Mouse (Mus musculus): ENCODE measurements at regions not wholly inside any gene's neighbourhood (a gene's known extent, or its start where the extent isn't known, plus 50 kb on each side); places are given as distances from the start of the nearest gene placed in this dataset.

DNA sequence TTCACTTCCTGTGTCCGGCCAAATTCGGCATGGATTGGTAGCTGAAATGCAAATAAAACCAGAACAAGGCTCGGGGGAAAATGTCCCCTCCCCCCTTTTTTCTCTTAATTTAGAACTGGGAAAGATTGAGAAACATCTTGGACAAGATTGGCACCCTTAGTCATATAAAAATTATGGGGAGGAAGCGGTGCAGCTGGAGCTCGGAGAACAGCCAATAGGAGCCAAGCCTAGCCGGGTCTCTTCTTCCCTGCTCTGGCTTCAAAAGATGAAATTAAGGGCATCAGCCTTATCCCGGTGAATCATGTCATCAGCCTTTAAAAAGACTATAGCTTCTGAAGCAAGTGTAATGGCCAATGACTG, 213.3 kb upstream of the Amigo2 start:
- no peak for DNase-seq (ENCODE audit: low spot score in 2 of 2)

DNA sequence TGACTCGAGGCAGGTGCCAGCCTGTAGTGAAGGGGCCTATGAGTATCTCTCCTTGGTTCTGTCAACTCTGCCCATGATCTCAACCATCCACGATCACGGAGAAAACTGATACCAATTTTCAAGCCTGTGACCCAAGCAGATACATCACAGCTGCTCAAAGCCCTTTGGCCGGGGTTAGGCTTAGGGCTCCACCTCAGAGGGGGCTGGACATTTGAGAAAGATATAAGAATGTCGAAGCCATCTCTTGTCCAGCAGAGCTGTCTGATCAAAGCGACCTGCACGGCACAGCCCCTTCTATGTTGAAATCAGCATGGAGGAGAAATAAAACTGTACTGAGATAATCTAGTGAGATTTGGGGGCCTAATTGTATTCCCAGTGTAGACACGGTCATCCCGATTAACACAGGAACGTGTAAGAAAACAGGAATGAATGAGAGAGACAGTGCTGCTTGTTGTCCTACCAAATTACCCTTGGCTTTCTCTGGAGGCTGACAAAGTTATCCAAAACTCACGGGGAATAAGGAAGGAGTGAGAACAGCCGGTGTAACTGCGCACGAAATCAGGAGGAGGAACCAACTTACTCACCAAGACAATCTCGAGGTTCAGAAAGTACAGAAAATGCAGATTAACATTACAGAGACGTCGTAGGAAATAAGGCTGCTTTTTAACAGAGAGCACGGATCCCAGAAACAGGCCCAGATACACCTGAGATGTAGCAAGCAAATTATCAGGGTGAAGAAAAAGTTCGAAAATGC, 212.7 kb upstream of the Amigo2 start:
- DNase-seq (ENCODE audit: low spot score in 2 of 2) = no peak

DNA sequence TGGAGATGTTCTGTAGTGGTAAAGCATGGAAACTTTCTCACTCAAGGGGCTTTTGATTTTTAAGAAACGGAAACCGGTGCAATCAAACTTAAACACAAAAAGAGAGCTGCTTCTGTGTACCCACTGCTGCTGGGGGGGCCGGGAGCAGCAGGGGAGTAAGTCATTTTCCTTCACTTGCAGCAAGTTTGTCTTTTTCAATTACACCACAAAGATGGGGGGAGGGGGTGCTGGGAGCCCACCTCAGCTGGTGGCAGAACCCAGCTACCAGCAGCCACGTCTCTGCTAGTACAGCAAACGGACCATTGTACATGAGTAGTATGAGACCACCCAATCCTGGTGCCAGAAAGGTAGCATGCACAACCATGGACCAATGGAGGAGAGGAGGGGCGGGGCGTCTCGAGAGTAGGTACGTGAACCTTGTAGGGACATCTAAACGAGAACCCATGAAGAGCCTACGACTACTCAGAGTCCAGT, 211.7 kb upstream of the Amigo2 start:
- DNase-seq (ENCODE audit: low spot score in 2 of 2) = no peak

DNA sequence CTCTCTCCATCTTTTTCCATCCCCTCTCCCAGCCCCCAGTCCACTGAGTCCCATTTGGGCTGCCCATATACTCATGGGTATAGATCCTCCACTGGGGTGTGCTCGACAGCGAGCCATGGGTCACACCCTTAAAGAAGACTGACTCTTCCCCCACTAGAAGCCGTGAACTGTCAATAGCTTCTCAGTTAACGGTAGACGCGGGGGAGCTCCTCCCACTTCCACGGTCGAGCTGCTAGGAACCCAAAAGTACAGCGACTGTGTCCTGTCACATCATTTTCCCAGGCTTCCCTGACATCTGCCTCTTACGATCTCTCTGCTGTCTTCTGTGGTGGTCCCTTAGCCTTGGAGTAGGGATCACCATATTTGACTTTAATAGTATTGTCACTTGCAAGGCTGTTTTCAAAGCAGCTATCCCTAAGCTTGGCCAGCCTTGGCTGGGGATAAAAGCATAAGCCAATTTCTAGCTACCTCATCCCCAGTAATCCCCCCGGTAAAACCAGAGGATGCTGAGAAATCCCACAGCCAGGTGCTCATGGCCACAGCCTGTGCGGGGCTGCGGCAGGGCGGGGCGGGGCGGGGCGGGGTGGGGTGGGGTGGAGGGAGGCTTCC, 211.2 kb upstream of the Amigo2 start:
- no peak for DNase-seq (ENCODE audit: low spot score in 2 of 2)

DNA sequence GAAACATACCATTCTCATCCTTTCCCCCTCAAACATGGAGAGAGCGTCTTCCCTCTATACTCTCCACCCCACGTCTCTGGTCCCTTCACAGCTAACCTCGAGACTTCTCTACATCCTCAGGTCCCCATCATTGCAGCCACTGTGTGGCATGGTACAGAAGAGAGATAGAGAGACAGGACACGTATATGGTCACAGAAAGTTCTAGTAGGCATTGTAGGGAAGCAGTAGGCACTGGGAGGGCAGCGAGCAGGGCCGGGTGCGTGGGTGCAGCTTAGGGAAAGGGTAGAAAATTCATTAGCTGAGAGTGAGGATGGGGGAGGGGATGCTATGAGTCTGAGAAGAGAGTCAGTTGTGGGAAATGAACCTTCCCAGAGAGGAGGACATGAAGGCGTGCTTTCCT, 210.4 kb upstream of the Amigo2 start:
- no peak for DNase-seq (ENCODE audit: low spot score in 2 of 2)

DNA sequence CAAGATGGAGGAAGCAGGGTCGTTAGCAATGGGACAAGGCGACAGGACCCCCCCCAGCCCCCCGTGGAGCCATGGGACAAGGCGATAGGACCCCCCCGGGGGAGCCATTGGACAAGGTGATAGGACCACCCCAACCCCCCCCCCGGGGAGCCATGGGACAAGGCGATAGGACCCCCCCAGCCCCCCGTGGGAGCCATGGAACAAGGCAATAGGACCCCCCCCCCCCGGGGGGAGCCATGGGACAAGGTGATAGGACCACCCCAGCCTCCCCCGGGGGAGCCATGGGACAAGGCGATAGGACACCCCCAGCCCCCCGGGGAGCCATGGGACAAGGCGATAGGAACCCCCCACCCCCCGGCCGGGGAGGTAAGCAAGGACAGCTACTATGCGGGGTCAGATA, 209.9 kb upstream of the Amigo2 start:
- no peak for DNase-seq (ENCODE audit: low spot score in 2 of 2)

DNA sequence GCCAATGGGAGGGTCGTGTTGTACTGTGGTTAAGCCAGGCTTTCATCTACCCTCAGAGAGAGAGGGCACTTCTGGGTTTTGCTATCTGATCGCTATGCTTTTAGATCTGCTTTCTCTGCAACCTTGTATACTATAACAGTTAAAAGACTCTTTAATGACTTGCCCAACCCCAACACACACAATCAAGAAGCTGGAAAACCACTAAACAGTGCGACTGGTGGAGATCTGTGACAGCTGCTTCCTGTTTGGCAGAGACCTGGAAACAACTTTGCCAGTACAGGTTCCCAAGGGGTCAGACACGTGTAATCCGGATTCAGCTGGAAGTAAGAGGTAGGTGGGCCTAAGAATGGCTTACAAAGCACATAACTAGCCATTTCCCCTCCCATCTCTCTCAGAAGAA, 208.6 kb upstream of the Amigo2 start:
- no peak for DNase-seq (ENCODE audit: low spot score in 2 of 2)

DNA sequence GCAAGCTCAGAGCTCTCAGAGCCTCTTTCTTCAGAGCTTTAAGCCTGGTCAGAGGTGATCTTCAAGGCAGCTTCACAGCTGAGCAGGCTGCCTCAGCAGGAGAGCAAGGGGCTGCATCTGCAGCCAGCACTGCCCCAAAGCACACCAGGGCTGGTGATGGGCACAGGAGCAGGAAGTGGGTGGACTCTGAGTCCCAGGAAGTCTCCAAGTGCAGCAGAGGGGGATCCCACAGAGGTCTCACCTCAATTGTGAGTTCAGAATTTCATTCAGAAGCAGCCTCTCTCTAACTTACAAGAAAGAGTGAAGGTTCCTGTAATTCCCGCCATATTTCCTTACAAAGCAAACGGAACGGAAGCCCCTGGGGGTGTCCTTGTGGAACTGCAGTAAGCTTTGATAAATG, 202.6 kb upstream of the Amigo2 start:
- DNase-seq (ENCODE audit: low spot score in 2 of 2) = no peak

DNA sequence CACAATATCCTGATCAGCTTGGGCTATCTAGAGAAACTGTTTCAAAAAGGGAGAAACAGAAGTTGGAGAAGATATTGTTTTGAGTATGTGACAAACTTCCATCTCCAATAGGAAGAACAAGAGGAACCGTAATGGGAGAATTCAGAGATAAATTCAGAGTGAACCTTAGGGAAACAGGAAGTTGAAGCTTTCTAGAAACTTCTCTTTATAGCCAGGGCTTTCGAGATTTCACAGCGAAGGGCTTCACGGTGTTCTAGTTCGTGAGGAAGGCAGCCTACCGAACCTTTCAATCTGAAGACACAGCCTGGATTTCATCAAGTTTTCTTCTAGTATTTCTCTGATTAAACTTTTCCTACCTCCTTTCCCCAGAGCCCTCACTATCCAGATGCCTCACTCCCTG, 201.9 kb upstream of the Amigo2 start:
- DNase-seq (ENCODE audit: low spot score in 2 of 2) = no peak

DNA sequence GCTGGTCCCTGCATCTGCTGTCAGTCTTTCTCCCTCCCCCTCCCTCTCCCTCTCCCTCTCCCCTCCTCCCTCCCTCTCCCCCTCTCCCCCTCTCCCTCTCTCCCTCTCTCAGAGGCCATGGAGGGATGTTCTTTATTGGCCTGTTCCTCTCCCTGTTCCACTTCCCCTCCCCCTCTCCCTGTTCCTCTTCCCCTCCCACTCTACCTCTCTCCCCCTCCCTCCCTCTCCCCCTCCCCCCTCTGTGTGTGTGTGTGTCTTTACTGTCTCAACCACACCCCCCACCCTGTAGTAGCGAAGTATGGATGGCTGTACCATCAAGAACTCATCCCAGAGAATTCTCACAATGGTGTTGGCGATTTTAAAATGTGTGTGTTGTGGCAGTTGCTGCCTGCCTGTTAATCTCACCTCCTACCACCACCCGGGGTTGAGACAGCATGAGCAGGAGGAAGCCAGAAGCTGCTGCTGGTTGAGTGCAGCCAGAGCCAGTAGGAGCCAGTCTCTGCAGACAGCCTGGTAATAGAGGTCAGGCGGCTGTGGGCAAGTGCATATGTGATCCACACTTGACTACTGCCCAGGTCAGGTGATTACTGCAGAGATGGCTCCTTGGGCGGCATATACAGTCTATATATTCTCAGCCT, 201.3 kb upstream of the Amigo2 start:
- peak; percentile 39 to 40 for DNase-seq (ENCODE audit: low spot score in 2 of 2)

DNA sequence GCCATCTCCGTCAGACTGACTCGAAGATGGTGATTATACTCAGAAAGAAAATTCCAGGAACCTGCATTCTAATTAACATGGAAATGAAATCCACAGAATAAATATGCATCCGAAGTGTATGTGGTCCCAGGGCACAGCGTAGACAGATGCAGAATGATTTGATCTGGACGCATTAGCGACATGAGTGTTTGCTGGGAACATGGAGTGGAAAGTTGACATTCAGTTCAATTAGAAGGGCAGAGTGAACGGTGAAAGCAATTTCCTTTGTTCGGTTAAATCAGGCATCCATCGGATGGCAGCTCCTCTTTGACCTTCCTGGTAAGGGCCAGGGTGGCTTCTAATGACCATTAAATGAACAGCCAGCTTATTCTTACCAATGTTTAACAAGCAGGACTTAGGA, 199.1 kb upstream of the Amigo2 start:
- no peak for DNase-seq (ENCODE audit: low spot score in 2 of 2)

DNA sequence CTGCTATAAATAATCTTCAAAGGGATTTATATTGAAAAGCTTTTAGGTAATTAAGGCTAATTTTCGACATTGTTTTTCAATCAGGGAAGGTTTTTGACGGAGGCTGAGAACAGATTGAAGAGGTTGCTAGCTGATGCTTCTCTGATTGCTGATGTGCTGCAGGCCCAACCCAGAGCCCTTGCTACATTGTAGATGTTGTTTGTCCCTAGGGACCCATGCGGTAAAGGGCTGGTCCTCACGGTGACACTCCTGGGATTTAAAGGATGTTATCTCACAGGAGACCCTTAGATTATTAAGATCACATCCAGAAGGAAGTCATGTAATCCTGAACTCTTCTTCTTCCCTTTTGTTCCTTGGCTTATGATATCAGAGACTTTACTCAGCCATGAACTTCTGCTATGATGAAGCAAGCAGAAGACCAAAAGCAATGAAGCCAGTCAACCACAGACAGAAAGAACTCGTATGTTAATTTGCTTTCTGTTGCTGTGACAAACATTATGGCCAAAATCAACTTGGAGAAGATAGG, 191.2 kb upstream of the Amigo2 start:
- no peak for DNase-seq (ENCODE audit: low spot score in 2 of 2)

Measured in frontal cortex, postnatal 36 days (tissue).